In genomic region chr1:71651315-71651714, GRCm38 (mm10) we compare ENCODE assay signal across 8 mouse cellular contexts. TPM values are rescaled to one million over a fixed set of nuclear protein-coding genes. Genes with fewer than 3 reads are reported as not detected.
A peak's percentile ranks its signal among the peaks of the same experiment; 100 is the strongest.
DNase-seq lines count a peak whose midpoint lies in the region; ATAC-seq lines count a peak whose summit lies in the region.

No protein-coding gene starts in this region.

- H3K27ac ChIP-seq in kidney, embryonic 14.5 days (ENCODE audit: low read depth, low read length), result peak overlapping the region; percentile 30; the same call in 1 of the 2 replicates
- H3K27ac ChIP-seq in hindbrain, embryonic 13.5 days, result no peak overlapping the region
- H3K27ac ChIP-seq in midbrain, embryonic 14.5 days (replicated peaks; ENCODE audit: low read depth, low read length), result no peak overlapping the region

- no peak for DNase-seq in kidney, postnatal 4 days
- DNase-seq in embryo, embryonic 10.5 days (ENCODE audit: low spot score), result peak; percentile 48
- DNase-seq in midbrain, embryonic 14.5 days, result no peak
- no peak for DNase-seq in Muller cell, postnatal 12 days (ENCODE audit: inconsistent ontology term)
- DNase-seq in spleen, postnatal 14 days (ENCODE audit: low spot score in 2 of 2), result no peak
- DNase-seq in adrenal gland, postnatal 14 days, result no peak

- ATAC-seq in kidney, embryonic 14.5 days (ENCODE audit: low FRiP score, low TSS enrichment), result no peak
- ATAC-seq in hindbrain, embryonic 13.5 days (ENCODE audit: low FRiP score), result no peak
- no peak for ATAC-seq in midbrain, embryonic 14.5 days (ENCODE audit: low FRiP score, low TSS enrichment)

- peaks cover 37% of the 10 kb centered on the region for H3K36me3 ChIP-seq in kidney, embryonic 14.5 days (ENCODE audit: control insufficient read depth, insufficient read depth, low read length)
- H3K36me3 ChIP-seq in hindbrain, embryonic 13.5 days, result no peaks in the 10 kb centered on the region; the same call in 1 of the 2 replicates
- H3K36me3 ChIP-seq in midbrain, embryonic 14.5 days (ENCODE audit: control insufficient read depth, insufficient read depth, low read length), result no peaks in the 10 kb centered on the region

- H3K27me3 ChIP-seq in kidney, embryonic 14.5 days (ENCODE audit: control insufficient read depth, insufficient read depth, low read length), result no peaks in the 10 kb centered on the region
- H3K27me3 ChIP-seq in hindbrain, embryonic 13.5 days, result peaks cover 17% of the 10 kb centered on the region; the same call in 1 of the 2 replicates
- H3K27me3 ChIP-seq in midbrain, embryonic 14.5 days (ENCODE audit: control insufficient read depth, insufficient read depth, low read length), result peaks cover 15% of the 10 kb centered on the region; the same call in 1 of the 2 replicates

- H3K4me3 ChIP-seq in kidney, embryonic 14.5 days (ENCODE audit: low read length), result peak overlapping the region; percentile 74
- peak overlapping the region; percentile 17 for H3K4me3 ChIP-seq in hindbrain, embryonic 13.5 days
- no peak overlapping the region for H3K4me3 ChIP-seq in midbrain, embryonic 14.5 days (replicated peaks; ENCODE audit: low read depth, low read length)

- H3K4me1 ChIP-seq in kidney, embryonic 14.5 days (ENCODE audit: control insufficient read depth, insufficient read depth, low read length), result peaks cover 24% of the 10 kb centered on the region; the same call in 1 of the 2 replicates
- peaks cover 21% of the 10 kb centered on the region for H3K4me1 ChIP-seq in hindbrain, embryonic 13.5 days (replicated peaks)
- H3K4me1 ChIP-seq in midbrain, embryonic 14.5 days (ENCODE audit: control insufficient read depth, insufficient read depth, low read length), result 0 out of 2 replicates have a peak, but pooled peaks cover 4% of the 10 kb centered on the region

- WGBS in kidney, embryonic 14.5 days, result 24% methylated on average over 9 of the region's 9 CpGs
- 45% methylated on average over 9 of the region's 9 CpGs for WGBS in hindbrain, embryonic 13.5 days
- WGBS in midbrain, embryonic 14.5 days, result 54% methylated on average over 9 of the region's 9 CpGs

- peak overlapping the region; percentile 48; the same call in 1 of the 2 replicates for H3K9ac ChIP-seq in kidney, embryonic 14.5 days (ENCODE audit: low read depth, low read length)
- no peak overlapping the region for H3K9ac ChIP-seq in hindbrain, embryonic 13.5 days
- no peak overlapping the region for H3K9ac ChIP-seq in midbrain, embryonic 14.5 days (replicated peaks; ENCODE audit: low read length)

- no peaks in the 10 kb centered on the region for H3K9me3 ChIP-seq in kidney, embryonic 14.5 days (ENCODE audit: control insufficient read depth, low read length)
- H3K9me3 ChIP-seq in hindbrain, embryonic 13.5 days, result no peaks in the 10 kb centered on the region
- no peaks in the 10 kb centered on the region for H3K9me3 ChIP-seq in midbrain, embryonic 14.5 days (ENCODE audit: control insufficient read depth, low read length)

- peak overlapping the region; percentile 81 for H3K4me2 ChIP-seq in kidney, embryonic 14.5 days (replicated peaks; ENCODE audit: low read depth, low read length)
- peak overlapping the region; percentile 77 for H3K4me2 ChIP-seq in hindbrain, embryonic 13.5 days
- H3K4me2 ChIP-seq in midbrain, embryonic 14.5 days (ENCODE audit: low read length), result 0 out of 2 replicates have a peak overlapping the region, but pooled peaks have one; percentile 92

RNA-seq across cellular contexts. Expression of gene Fn1, which starts 1.7 kb away (rescaled TPM):
- polyA plus RNA-seq in kidney, embryonic 14.5 days (2014; fragmentation: Nextera tagmentation; extraction: Ambion mirVana), result 129 and 158 TPM in 2 replicates
- polyA plus RNA-seq in hindbrain, embryonic 13.5 days (2015; fragmentation: Nextera tagmentation; extraction: Ambion mirVana), result 36.1 and 48.9 TPM in 2 replicates
- 13.9 and 33.0 TPM in 2 replicates for polyA plus RNA-seq in midbrain, embryonic 14.5 days (2014; fragmentation: Nextera tagmentation; extraction: Ambion mirVana)
- 178 and 299 TPM in 2 replicates for total RNA-seq in adrenal gland, postnatal 14 days (2021)
